Mouse (Mus musculus) heart, adult 9 months (tissue): ENCODE measurements around the gene Irf3.
"Not testable (repeated sequence)": the region's sequence is repeated elsewhere in the genome, so short reads cannot be mapped to it uniquely, and the experiment has no call there.

Experiments
- DNase-seq, 2 experiments: peaks; one replicate each; pipeline ENCODE4 v3.0.0; 2022; ENCODE audit warnings: low spot score in 2 of 2

Gene Irf3

DNA sequence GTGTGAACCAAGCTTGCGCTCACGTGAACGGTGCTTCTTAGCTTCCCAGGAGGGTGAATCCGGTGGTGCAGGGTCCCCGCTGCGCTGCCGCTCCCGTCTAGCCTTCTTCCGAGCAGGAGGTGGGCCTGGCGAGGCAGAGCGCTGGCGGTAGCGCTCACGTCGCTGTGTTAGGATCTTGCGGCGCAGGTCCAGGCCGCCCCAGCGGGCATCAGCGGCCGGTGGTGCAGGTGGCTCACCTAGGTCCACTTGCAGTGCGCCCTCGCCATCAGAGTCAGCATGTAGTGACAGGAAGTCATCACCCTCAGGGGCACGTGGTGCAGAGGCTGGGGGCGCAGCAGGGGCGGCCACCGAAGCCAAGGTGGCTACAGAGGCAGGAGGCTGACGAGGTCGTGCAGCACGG lies 10.4 kb downstream of the Irf3 start:
- DNase-seq: no peak

DNA sequence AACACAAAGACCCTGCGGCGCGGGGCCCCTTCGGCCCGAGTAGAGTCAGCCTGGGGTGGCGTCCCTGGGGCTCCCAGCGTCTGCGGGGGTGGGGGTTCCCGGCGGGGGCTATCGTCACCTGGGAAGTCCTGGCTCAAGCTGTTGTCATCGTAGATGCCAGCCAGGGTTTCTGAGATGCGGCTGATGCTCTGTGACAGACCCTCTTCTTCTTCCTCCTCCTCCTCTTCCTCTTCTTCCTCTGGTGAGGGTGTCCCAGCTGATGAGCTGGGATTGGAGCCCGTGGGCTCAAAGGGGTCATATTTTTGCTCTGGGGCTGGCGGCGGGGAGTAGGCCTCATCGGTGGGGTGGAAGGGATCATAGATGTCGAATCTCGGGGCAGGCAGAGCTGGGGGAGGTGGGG lies 11.0 kb downstream of the Irf3 start:
- DNase-seq: no peak

DNA sequence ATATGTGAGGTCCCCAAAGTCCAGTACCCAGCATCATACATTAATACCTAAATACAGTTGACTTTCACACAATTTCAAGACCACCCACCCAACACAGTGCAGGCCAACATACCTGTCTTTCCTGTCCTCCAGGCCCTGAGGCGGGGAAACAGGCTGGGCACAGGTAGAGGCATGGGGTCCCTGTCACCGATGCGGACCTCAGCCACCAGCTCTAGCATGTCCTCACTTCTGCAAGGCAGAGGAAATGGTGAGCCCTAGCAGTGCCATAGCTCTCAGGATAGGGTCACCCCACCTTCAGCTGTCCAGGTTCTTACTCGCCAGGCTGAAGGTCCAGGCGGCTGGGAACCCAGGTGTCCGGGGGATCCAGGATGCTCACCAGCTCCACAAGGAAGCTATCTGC lies 14.6 kb downstream of the Irf3 start:
- DNase-seq: no peak

DNA sequence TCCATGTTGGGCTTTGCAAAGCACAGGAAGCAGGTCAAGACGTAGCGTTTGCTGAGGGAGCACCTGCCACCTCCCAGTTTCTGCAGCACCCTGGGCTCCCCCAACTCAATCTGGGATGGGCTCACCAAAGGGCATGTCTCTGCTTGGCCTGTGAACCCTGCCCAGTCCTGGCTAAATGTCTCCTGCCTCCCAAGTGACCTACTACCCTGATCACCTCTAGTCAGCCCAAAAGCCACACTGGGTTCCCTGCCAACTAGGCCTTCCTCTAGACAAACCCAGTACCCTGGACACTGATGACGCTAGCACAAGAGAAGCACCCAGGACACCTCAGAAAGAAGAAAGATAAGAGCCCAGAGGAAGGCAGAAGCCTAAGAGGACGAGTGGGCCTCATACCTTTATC lies 15.4 kb downstream of the Irf3 start:
- DNase-seq: no peak

DNA sequence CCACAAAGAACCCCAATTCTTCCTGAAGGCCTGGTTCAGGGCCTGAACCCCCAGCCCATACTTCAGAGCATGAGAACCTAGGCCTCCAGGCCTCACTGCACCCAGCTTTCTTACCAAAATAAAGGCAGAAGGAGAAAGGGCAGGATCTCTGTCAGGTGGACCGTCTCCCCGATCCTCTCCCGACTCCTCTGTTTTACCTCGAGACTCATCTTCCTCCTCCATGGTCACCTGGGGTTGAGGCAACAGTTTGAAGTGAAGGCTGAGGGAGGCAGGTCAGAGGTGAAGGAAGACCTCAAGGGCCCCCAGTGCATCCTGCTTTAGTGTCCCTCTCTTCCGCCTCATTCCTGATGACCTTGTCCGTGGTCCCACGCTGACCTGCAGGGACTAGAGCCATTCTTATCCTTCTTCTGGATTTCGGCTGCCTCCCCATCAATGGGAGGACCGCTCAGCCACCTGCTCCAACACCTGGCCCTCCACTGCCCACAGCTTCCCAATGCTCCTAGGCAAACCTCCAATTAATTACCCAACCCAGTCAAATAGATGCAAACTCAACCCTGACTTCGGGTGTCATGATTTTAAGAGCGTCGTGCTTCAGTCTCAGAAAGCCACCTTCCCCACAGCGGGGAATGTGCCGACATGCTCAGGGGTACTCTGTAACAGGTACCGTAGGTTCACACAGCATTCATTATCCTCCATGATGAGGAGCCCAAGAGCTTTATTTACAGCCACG lies 16.1 kb downstream of the Irf3 start:
- no peak for DNase-seq

DNA sequence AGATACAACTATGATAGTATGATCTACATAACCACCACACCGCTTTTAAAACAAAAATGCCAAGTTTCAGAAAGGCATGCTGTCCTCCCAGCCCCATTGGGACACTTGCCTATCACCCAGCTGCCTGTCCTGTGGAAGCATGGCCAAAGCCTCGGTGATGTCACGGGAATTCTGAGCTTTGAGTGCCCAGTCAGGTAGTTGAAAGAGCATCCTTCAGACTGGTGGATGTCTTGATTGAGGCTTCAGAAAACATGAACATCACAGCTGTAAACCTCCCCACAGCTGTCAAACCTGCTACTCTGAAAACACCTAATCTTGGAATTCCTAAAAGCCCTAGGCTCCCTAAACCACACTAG lies 16.6 kb downstream of the Irf3 start:
- no peak for DNase-seq

DNA sequence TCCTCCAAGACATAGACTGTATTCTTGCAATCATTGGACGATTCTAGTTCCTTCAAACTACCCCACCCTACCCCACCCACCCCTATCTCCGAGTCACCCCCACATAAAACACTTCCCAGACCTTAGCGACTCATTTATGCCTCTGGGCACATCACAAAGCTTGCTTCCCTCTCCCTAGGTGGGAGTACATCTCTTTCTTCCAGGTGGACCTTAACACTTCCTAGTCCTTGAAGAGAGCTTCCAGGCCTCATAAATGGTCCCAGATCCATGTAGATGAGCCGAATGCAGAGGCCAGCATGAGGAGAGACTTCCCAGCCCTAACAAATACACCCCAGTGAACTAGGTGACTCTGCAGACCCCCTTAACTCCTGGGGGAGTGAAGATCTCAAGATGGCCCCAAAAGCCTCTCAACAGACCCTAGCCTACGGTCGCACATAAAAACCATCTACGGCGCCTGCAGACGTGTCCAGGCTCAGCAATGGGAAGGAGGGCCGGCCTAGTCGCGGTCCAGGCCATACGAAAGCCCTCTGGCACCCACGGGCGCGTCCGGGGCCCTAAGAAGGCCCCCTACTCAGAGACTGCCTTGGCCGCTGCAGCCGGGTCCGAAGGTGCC lies 18.0 kb downstream of the Irf3 start:
- no peak for DNase-seq

DNA sequence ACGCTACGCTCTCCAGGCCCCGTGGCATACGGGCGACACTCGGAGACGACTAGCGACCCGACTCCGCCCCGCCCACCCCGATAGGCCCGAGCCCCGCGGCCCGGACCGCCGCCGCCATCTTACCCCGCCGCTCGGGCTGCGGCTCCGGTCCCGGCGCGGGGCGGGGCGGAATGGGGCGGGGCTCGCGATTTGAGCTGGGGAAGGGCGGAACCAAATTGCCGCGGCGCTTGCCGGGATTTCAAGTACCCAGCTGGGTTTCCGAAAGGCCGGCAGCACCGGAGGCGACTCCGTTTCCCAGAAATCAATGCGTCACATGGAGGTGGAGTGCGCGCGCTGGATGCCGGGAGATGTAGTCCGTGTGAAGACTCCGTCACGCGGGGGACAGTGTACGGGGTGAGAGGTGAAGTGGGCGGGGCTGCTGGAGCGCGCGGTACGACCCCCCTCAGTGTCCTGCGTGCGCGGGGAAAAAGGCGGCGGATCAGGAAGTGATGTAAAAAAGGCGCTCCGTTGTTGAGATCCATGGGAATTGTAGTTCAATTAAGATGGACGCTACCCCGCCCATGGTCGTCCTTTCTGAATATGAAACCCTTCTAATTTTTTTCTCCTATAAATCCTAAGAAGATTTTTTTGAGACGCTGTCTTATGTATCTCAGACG lies 18.6 kb downstream of the Irf3 start, which contains the start of gene Scaf1:
TSS of gene Scaf1 (minus strand) at position 407 of the 656 bp plus-strand sequence.
- peak; percentile 100 for DNase-seq

DNA sequence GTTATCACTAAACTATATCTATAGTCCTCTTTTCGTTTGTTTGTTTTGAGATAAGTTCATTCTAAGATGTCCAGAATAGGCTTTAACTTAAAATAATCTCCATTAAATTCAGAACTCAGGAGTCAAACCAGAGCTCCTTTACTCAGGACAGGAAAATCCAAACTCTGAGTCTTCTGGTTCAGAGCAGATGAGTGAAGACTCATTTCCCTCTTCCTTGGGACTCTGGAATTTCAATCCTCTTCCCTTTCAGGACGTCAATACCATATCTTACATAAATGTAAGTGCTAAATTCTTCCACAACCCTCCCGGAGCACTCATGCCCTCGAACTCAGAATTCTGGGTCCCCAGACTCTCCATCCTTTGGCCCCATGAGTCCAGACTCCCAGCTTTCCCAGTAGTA lies 19.3 kb downstream of the Irf3 start:
- DNase-seq: no peak

DNA sequence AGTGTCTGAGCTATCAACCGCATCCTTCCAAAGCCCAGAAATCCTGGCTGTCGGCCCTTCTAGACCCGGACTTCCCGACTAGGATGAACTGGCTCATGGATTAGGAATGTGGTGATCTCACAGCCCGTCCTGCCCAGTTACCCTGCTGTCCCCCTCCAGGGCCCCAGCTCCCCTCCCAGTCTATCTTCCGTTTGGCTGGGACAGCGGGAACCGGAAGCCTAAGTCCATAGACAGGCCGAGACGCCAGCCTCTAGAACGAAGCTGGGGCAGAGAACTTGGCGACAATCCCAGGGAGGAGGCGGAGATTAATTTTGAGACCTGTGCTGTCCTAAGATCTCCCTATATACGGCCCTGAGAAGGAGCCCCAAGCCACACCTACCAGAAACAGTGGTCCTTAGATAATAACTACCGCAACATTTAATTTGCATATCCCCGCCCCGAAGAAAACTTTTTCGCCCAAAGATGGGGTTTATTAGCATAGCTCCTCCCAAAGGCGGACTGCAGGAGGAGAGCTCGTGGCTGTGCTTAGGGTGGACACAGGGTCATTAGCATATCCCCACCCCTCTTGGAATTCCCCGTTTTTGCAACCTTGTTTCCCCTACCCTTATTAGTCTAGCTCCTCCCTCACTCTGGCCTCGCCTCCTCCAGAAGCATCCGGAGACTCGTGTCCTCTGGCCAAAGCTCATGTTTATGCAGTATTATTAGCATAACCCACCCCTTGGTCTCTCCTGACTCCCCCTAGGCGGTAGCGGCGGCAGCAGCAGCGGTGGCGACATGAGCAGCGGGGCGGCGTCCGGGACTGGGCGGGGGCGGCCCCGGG lies 20.0 kb downstream of the Irf3 start, which contains the start of gene Rras:
TSS of gene Rras (plus strand) at position 720 of the 820 bp plus-strand sequence.
- peak; percentile 99 for DNase-seq

DNA sequence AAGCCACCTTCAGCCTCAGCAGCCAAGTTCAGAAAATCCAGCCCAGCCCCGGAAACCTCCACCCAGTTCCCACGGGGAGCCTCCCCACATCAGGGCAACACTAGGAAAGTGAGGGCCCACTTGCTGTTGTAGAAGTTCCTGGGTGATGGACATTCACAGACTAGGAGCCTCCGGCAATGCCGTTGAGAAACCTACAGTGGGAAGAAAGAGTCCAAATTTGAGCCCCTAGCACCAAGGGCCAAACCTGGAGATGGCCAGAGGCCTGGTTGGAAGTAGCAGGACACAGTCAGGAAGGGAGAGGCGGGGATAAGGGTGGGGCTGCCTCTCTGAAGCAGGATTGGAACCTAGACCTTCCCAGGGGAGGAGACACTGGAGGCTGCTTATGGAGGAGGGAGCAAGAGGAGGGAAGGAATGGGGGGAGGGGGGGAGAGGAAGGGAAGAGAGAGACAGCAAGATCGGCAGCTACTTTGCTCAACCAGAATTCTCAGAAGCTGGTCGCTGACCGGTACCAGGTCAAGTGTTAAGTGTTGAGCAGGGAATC lies 21.7 kb downstream of the Irf3 start:
- DNase-seq: peak; percentile 92

DNA sequence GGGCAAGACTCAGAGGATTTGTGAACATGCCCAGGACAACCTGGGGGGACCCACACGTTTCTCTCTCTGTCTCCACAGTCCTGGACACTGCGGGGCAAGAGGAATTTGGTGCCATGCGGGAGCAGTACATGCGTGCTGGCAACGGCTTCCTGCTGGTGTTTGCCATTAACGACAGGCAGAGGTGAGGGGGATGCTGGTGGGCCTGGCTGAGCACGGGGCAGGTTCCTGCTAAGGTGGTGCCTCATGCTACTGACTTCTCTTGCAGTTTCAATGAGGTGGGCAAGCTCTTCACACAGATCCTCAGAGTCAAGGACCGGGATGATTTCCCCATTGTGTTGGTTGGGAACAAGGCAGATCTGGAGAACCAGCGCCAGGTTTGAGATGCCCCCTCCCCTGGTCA lies 22.8 kb downstream of the Irf3 start:
- DNase-seq: no peak

DNA sequence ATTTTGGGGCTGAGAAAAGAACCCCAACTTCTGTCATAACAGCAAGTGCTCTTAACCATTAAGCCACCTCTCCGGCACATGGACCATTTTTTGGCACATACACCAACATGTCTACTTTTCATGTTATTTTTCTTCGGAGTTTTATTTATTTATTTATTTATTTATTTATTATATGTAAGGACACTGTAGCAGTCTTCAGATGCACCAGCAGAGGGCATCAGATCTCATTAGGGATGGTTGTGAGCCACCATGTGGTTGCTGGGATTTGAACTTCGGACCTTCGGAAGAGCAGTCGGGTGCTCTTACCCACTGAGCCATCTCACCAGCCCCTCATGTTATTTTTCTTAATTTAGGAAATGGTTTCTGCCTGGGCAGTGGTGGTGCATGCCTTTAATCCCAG lies 26.3 kb downstream of the Irf3 start:
- DNase-seq: not testable (repeated sequence)

DNA sequence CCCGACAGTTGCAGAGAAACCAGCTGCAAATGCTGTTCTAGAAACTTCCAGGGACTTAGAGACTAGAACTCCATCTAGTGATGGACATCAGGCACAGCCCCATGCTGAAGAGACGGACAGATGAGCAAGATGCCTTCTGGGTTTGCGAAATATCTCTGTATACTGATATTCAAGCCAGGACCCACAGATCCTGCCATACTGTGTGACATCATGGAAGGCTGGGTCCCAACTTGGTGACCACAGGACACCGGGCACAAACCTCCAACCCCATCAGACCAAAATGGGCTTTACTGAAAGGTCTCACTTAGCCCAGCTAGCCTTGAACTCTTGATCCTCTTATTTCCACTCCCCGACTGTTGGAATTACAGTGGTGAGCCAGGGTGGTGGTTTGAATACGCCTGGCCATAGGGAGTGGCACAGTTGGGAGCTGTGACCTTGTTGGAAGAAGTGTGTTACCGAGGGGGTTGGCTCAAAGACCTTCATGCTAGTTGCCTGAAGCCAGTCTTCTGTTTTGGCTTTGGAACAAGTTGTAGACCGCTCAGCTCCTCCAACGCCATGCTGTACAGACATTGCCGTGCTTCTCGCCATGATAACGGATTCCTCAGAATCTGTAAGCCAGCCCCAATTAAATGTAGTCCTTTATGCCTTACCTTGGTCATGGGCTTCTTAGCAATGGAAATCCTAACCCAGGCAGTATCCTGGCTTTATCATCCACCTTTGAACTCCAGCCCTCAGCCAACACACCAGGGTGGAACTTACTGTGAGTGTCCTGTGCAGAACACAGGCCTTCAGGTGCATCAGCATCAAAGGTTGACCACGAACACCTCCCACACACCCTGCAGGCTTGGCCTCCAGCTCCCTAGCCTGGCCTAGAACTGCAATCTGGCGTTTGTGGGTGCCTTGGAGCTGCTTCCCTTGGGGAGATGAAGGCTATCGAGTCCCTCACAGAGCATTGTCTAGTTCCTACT lies 27.1 kb downstream of the Irf3 start:
- no peak for DNase-seq

DNA sequence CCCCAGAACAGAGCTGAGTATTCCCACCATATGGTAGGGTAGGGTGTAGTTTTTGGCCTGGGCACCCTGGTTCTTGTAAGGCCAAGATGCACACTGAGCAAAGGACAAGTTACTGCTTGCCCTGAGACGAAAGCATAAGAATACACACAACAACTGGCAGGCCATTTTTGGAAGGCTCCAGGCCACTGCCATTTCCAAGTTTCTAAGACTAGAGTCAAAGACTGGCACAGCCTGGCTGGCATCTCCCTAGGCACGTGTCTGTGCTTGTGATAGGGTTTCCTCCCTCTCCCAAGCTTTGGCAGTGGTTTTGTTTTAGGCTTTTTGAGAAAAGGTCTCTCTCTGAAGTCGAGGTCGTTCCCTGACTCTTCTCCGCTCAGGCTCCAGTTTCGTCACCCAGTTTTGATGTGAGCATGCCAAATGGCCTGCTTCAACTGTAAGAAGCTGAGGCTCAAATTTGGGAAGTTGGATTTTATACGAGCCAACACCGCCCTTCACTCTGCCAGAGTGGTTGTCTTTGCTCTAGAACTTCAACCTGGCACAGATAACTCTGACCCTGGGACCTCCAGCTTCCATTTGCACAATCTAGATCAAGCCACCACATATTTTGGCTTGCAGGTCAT lies 28.3 kb downstream of the Irf3 start:
- no peak for DNase-seq

DNA sequence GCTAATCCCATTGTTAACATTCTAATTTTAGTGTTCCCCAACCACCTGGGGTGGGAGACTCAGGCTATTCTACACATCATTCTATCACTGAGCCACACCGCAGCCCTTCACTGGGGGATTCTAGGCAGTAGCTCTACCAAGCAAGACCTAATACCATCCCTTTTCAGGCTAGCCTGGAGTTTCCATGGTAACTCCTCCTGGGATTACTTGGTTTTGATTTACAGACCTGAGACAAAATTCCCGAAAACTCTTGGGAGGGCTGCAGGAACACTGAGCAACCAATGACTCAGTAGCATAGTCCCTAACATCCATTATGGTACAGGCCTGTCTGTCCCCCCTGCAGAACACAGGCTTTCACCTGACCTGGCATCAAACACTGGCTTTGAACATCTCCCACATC lies 28.8 kb downstream of the Irf3 start:
- DNase-seq: no peak

DNA sequence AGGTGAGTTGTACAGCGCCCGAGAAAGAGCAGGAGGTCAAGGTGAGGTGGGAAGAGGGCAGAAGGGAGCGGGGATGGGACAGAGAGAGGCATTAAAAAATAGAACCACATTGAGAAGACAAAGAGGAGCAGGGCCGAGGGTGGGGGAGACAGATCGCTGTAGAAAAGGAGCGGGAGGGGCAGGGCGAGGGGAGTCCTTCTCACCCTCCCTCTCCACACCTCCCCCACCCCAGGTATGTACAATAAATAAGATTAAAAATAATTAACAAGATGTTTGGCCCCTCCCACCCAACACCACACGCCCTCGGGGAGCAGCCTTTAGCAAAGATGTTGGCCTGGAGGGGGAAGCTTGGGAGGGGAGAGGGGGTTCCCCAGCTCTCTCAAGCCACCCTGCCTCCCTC lies 30.3 kb downstream of the Irf3 start:
- DNase-seq: no peak

DNA sequence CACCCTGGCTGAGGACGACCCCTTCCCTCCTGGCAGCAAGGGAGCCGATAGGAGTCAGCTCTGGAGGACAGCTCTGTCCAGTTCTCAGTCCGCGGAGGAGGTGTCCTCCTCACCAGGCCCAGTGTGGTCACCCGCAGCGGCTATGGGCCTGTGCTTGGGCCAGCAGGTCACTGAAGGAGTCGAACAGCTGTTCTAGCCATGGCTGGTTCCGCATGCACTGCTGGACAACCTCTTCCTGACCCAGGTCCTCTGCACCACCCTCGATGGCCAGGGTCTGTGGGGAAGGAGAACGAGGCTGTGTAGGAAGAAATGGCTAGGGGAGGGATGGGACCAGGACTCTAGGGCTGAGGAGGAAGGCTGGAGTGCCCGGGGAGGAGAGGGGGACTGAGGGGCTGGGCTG lies 30.9 kb downstream of the Irf3 start:
- DNase-seq: no peak

DNA sequence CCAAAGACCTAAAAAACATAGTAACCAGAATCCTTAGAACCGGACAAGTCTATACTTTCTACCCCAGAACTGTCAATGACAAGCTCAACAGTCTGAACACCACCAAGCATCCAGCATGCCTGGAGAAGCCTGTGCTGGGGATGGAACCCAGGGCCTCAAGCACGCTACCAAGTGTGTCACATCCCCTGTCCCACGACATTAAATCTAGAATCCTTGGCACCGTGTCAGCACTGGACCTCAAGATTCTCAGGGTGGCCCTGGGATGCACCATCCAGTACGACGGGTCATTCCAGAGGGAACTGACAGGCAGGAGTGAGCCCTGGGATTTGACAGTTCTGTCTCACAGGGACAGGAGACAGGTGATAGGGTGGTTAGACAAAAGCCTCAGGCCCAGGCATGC lies 32.5 kb downstream of the Irf3 start:
- no peak for DNase-seq

DNA sequence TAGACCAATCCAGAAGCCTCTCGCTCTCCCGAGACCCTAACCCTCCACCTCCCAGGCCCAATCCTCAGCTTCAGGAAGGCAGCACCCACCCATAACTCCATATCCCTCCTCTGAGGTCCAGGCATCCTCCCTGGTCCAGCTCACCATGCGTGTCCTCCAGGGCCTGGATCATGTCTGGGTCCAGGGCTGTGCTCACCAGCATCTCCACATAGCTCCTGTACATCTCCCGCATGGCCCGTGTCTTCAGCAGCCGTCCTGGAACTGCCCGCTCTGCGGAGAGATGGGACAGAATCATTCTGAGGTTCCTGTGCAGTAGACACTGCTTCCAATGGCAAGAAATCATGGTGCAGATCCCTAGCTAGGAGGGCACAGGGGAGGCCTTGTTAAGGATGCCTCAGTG lies 33.4 kb downstream of the Irf3 start:
- DNase-seq: no peak
